Mouse (Mus musculus) cortical plate, adult 2 months (tissue): ENCODE measurements around the gene Wee2.

Source experiments
- CTCF ChIP-seq: fragments of 200-500 bp; IDR thresholded peaks from 2 replicates; pipeline ENCODE4 v1.5.1; 2011; ENCODE audit warnings: mild to moderate bottlenecking, control low read depth, low read length; ENCODE audit not compliant: insufficient read depth; ENCODE audit errors: extremely low read depth
- POLR2A ChIP-seq: fragments of 200-500 bp; IDR thresholded peaks from 2 replicates; pipeline ENCODE4 v1.6.1; 2011; ENCODE audit warnings: mild to moderate bottlenecking, low read length, control low read depth; ENCODE audit not compliant: insufficient read depth; ENCODE audit errors: extremely low read depth

- no peak for TF ChIP-seq CTCF
- TF ChIP-seq POLR2A = no peak
Measured at GRCm38 (mm10) chr6:40430251-40430650, 8.6 kb upstream of the Wee2 start.
